Mouse (Mus musculus) forebrain, embryonic 16.5 days (tissue): ENCODE measurements at regions not wholly inside any gene's neighbourhood (a gene's known extent, or its start where the extent isn't known, plus 50 kb on each side); places are given as distances from the start of the nearest gene placed in this dataset.

Experiments
- ATAC-seq: fragments of 200-750 bp; cut with Nextera tagmentation; 2 replicates; pipeline ENCODE4 v1.8.0; 2017; ENCODE audit warnings: mild to moderate bottlenecking, moderate library complexity
- H3K27ac ChIP-seq: fragments of 300-500 bp; sonication (generic); 2 replicates; pipeline ENCODE4 v1.5.1; 2014; ENCODE audit warnings: low read length, control low read depth
- H3K27me3 ChIP-seq: fragments of 300-500 bp; sonication (generic); replicated peaks from 2 replicates; pipeline ENCODE4 v1.6.1; 2014; ENCODE audit warnings: low read length; ENCODE audit not compliant: control insufficient read depth, insufficient read depth
- H3K36me3 ChIP-seq: fragments of 300-500 bp; sonication (generic); 2 replicates; pipeline ENCODE4 v1.6.1; 2014; ENCODE audit not compliant: control insufficient read depth, insufficient read depth
- H3K4me1 ChIP-seq: fragments of 300-500 bp; sonication (generic); replicated peaks from 2 replicates; pipeline ENCODE4 v1.6.1; 2014; ENCODE audit warnings: low read length; ENCODE audit not compliant: control insufficient read depth, insufficient read depth
- H3K4me2 ChIP-seq: fragments of 300-500 bp; sonication (generic); 2 replicates; pipeline ENCODE4 v1.6.1; 2014; ENCODE audit warnings: mild to moderate bottlenecking, low read length, control low read depth
- H3K4me3 ChIP-seq: fragments of 300-500 bp; sonication (generic); replicated peaks from 2 replicates; pipeline ENCODE4 v1.5.1; 2014; ENCODE audit warnings: mild to moderate bottlenecking, low read length, control low read depth
- H3K9ac ChIP-seq: fragments of 300-500 bp; sonication (generic); replicated peaks from 2 replicates; pipeline ENCODE4 v1.6.1; 2014; ENCODE audit warnings: low read depth, low read length, control low read depth
- H3K9me3 ChIP-seq: fragments of 300-500 bp; sonication (generic); 2 replicates; pipeline ENCODE4 v1.6.1; 2016; ENCODE audit warnings: low read length; ENCODE audit not compliant: control insufficient read depth
- WGBS: fragments of 180-500 bp; shearing (Covaris S2); extraction: QIAGEN DNeasy Blood & Tissue Kit; methylation state at CpG from one replicate; pipeline ENCODE4 v1.1.7; 2014; 5-methylcytosine and 5-hydroxymethylcytosine counted together

DNA sequence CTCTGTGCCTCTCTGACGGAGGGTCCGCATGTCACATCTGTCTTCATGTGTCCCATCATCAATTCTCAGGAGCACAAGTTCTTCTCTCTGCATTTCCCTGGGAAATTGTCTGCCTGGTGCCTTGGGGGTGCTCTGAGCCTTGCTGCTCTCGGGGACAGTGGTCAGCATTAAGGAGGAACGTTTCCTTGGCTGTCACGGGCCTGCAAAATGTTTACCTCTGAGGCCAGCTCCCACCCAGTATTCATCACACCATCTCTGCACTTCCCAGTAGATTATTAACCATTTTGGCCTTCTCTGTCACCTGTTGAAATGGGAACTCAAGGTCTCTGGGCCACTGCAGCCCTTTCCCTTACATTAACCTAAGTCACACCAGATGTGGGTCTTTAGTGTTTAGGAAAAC, 219.8 kb upstream of the Spag17 start:
- no peaks in the 10 kb centered on the region for H3K9me3 ChIP-seq
- H3K9ac ChIP-seq, result no peak overlapping the region
- no peaks in the 10 kb centered on the region for H3K36me3 ChIP-seq
- no peak for ATAC-seq
- WGBS, result 82% methylated on average over 5 of the region's 5 CpGs
- no peak overlapping the region for H3K27ac ChIP-seq
- H3K4me2 ChIP-seq, result no peak overlapping the region
- no peaks in the 10 kb centered on the region for H3K4me1 ChIP-seq
- no peaks in the 10 kb centered on the region for H3K27me3 ChIP-seq
- no peak overlapping the region for H3K4me3 ChIP-seq

DNA sequence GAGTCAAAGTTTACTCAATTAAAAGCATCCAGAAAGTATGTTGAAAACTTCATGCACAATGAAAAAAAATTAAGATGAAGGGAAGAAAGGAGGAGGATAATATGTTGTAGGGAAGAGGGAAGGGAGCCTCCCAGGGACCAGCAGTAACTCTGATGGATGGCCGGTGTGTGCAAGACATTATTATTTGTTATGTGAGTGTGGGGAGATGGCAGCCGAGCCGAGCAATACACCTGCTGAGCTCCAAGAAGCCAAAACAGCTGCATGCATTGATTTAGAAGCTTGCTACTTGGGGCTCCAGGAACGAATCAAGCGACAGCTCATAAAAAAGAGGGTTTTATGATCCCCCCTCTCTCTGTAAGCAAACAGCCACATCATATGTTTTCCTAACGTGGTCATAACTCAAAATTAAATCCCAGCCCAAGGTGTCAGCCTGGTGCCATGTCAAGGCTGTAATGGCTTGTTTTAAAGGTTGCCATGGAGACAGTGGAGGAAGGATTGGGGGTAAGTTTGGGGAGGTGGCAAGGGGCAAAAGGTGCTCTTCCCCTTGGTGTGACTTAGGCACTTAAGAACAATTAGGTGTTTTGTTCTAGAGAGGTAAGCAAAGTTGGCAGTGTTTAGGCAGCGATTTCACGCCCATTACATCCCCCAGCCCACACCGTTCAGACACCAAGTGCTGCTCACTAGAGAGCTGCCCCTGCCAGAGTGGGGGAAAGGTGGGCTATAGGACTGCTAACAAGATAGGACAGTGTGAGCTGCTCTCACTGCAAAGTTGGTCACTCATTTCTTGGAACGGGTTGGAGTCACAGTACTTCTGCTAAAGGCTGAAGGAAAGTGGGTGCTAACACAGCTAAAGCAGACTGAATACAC, 219.1 kb upstream of the Spag17 start:
- no peaks in the 10 kb centered on the region for H3K4me1 ChIP-seq
- ATAC-seq, result no peak
- H3K9ac ChIP-seq, result no peak overlapping the region
- H3K36me3 ChIP-seq, result no peaks in the 10 kb centered on the region
- H3K27me3 ChIP-seq, result no peaks in the 10 kb centered on the region
- H3K9me3 ChIP-seq, result no peaks in the 10 kb centered on the region
- H3K4me2 ChIP-seq, result no peak overlapping the region
- no peak overlapping the region for H3K4me3 ChIP-seq
- 36% methylated on average over 10 of the region's 10 CpGs for WGBS
- no peak overlapping the region for H3K27ac ChIP-seq

DNA sequence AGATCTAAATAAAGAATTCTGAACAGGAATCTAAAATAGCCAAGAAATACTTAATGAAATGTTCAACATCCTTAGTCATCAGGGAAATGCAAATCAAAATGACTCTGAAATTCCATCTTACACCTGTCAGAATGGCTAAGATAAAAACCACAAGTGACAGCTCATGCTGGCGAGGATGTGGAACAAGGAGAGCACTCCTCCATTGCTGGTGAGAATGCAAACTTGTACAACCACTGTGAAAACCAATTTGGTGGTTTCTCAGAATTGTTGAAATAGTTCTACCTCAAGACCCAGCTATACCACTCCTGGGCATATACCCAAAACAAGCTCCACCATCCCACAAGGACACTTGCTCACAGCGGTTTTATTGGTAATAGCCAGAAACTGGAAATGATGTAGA, 211.1 kb upstream of the Spag17 start:
- WGBS, result 94% methylated on average over 2 of the region's 2 CpGs
- Histone ChIP-seq H3K4me2 (no peak overlapping the region), H3K27me3 (no peaks in the 10 kb centered on the region), H3K4me3 (no peak overlapping the region), H3K36me3 (no peaks in the 10 kb centered on the region), H3K4me1 (no peaks in the 10 kb centered on the region), H3K9me3 (no peaks in the 10 kb centered on the region), H3K27ac (no peak overlapping the region), H3K9ac (no peak overlapping the region)
- no peak for ATAC-seq

DNA sequence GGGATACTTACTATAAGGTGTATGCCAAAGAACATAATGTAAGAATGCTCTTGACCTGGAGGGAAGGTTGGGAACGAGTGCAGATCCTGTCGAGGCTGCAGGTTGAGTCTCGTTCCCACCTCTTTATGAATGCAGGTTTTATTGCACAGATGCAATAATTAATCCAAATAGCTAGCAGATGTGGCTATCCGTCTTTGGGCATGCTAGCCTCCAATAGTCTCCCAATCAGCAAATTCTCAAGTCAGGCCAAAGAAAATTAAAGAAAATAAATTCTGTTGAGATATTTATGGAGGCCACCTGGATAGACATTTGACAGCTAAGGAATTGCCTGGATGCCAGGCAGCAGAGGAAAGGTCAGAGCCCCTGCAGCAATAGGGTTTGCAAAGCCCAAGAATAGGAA, 175.7 kb upstream of the Spag17 start:
- H3K27ac ChIP-seq, result no peak overlapping the region
- no peak overlapping the region for H3K4me3 ChIP-seq
- no peak overlapping the region for H3K4me2 ChIP-seq
- H3K36me3 ChIP-seq, result no peaks in the 10 kb centered on the region
- no peaks in the 10 kb centered on the region for H3K4me1 ChIP-seq
- WGBS, result 91% methylated on average over 4 of the region's 4 CpGs
- no peak overlapping the region for H3K9ac ChIP-seq
- no peak for ATAC-seq
- no peaks in the 10 kb centered on the region for H3K9me3 ChIP-seq
- H3K27me3 ChIP-seq, result no peaks in the 10 kb centered on the region

DNA sequence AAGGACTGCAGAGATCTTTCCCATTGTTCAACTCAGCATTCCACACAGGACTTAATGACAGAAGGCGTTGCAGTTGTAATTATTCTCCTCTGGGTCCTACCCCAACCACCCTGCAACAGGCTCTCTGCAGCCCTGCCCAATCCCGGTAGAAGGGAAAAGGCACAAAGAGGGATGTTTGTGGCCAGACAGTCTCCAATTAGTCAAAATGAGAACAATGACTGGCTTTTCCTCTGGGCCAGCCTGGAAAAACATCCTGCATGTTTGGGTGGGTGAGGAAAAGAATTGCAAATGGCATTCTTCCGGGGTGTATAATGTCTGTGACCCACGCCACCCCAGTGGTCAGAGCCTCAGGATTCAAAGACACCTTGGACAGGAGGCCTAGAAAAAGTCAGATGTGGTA, 168.8 kb upstream of the Spag17 start:
- H3K4me2 ChIP-seq, result no peak overlapping the region
- H3K4me3 ChIP-seq, result no peak overlapping the region
- H3K27ac ChIP-seq, result no peak overlapping the region
- no peaks in the 10 kb centered on the region for H3K27me3 ChIP-seq
- no peaks in the 10 kb centered on the region for H3K4me1 ChIP-seq
- no peaks in the 10 kb centered on the region for H3K36me3 ChIP-seq
- no peak overlapping the region for H3K9ac ChIP-seq
- H3K9me3 ChIP-seq, result no peaks in the 10 kb centered on the region
- ATAC-seq, result no peak
- WGBS, result 54% methylated on average over 4 of the region's 4 CpGs

DNA sequence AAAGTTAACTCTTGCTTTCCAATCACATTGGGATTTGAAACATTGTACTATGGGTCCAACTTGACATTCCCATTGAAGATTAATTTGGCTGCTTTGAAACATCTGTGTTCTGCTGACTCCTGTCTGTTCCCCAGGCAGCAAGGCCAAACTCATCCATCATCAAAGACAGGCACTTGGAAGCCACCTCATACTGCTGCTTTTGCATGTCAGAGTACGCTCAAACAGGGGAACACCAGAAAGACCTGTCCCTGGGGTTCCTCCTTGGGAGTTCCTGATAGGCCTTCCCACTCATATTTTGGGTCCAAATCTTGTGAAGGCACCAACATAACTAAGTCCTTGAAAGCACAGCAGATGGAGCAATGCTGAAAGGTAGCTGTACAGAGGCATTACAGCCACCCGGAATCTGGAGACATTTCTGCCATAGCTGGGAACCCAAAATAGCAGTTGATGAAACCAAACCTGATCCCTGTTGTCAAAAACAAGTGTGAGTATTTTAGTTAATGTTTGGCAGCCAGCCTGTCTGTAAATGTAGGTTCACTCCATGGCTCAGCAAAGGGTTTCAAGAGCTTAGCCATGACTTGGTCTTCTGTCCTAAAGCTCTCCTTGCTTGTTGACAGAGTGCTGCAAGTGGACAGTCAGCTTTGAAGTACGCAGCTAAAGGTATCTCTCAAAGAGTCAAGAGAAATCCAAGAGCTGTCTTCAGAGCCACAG, 147.0 kb upstream of the Spag17 start:
- no peaks in the 10 kb centered on the region for H3K36me3 ChIP-seq
- no peaks in the 10 kb centered on the region for H3K27me3 ChIP-seq
- WGBS, result 89% methylated on average over 3 of the region's 3 CpGs
- H3K9ac ChIP-seq, result no peak overlapping the region
- no peaks in the 10 kb centered on the region for H3K4me1 ChIP-seq
- H3K4me2 ChIP-seq, result no peak overlapping the region
- H3K27ac ChIP-seq, result no peak overlapping the region
- no peaks in the 10 kb centered on the region for H3K9me3 ChIP-seq
- H3K4me3 ChIP-seq, result no peak overlapping the region
- ATAC-seq, result no peak

DNA sequence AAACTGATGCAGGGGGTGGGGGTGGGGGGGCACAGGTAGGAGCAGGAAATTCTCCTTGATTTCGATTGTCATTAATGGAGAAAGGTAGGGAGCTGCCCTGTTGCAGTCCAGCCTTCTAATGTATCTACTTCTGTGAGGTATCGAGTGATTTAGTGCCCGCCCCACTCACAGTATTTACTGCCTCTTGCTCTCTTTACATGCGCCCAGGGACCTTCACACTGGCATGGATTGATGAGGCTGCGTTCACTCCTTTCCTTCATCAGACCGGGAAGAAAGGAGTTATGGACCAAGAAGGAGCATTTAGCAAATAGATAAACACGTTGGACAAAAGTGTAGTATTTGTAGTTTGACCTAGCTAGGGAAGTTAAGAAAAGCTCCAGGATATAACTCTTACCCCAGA, 145.6 kb upstream of the Spag17 start:
- Histone ChIP-seq H3K27ac (no peak overlapping the region), H3K4me3 (no peak overlapping the region), H3K9me3 (no peaks in the 10 kb centered on the region), H3K9ac (no peak overlapping the region), H3K4me2 (no peak overlapping the region), H3K4me1 (no peaks in the 10 kb centered on the region), H3K27me3 (no peaks in the 10 kb centered on the region), H3K36me3 (no peaks in the 10 kb centered on the region)
- ATAC-seq, result no peak
- whole genome bisulfite sequencing, result 86% methylated on average over 7 of the region's 7 CpGs

DNA sequence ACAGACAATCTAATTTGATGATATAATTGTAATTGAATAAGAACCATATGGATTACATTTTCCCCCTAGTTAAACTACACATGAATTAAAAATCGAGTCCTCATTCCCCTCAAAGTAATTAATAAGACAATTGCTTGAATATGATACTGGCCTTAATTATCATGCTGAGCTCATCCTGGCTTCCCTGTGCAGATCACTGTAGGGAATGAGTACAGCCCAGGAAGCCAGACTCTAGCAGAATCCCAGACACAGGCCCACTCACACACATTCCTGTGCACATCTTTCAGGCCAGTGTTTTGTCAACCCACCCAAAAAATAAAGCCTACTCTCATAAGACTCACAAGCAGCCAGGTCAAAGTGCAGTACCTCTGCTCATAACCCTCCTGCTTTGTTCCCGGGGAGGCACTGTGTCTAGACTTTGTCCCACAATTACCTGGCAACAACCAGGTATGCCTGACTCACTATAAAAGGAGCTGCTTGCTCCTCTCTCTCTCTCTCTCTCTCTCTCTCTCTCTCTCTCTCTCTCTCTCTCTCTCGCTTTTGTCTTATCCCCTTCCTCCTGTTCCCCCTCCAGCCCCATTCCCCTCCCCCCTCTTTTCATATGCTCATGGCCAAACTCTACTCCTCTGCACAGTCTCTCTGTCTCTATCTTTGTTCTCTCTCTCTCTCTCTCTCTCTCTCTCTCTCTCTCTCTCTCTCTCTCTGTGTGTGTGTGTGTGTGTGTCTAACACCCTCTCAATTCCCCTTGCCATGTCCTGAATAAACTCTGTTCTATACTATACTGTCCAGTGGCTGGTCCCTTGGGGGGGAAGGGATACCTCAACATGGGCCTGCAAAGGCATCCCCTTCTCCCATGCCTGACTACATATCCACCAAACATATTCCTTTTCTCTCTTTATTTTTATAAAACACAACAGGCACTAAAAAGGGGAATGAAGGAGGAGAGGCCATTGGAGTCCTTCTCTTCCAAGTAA, 143.7 kb upstream of the Spag17 start:
- Histone ChIP-seq H3K4me1 (no peaks in the 10 kb centered on the region), H3K36me3 (no peaks in the 10 kb centered on the region), H3K4me2 (no peak overlapping the region), H3K9ac (no peak overlapping the region), H3K4me3 (no peak overlapping the region), H3K9me3 (no peaks in the 10 kb centered on the region), H3K27ac (no peak overlapping the region), H3K27me3 (no peaks in the 10 kb centered on the region)
- WGBS, result 57% methylated on average over 3 of the region's 3 CpGs
- ATAC-seq, result no peak

DNA sequence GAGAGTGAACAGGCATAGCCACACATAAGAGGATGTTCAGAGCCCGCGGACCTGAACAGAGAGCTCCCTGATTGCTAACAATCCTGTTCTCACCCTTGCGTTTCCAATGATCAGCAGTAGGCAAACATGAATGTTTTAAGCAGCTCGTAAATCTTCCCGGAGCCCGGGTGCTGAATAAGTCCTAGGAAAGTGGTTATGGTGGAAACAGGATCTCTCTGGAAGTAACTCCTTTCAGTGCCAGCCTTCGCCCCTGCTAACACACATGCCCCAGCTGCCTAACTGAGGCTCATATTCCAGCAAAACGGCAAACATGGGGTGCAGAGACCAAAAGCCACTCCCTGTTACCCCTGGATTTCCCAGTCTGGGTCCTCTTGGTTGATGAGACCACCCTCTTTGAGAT, 135.5 kb upstream of the Spag17 start:
- ATAC-seq, result no peak

More for the DNA sequence above, 135.5 kb upstream of the Spag17 start:
- H3K27me3 ChIP-seq, result no peaks in the 10 kb centered on the region
- no peaks in the 10 kb centered on the region for H3K4me1 ChIP-seq
- no peaks in the 10 kb centered on the region for H3K36me3 ChIP-seq
- no peak overlapping the region for H3K4me2 ChIP-seq
- WGBS, result 90% methylated on average over 8 of the region's 8 CpGs
- H3K9me3 ChIP-seq, result no peaks in the 10 kb centered on the region
- no peak overlapping the region for H3K27ac ChIP-seq
- no peak overlapping the region for H3K4me3 ChIP-seq
- no peak overlapping the region for H3K9ac ChIP-seq
